Mouse (Mus musculus): ENCODE results near the gene Sema3d. TPM values are rescaled to one million over a fixed set of nuclear protein-coding genes. Genes with fewer than 3 reads are reported as not detected.

Gene Sema3d
- polyA plus RNA-seq, 1 experiment = 2.3 TPM

GRCm38 (mm10) chr5:12499037-12499436, 115.9 kb downstream of the Sema3d start:
- no peaks in the 10 kb centered on the region for H3K27me3 ChIP-seq (ENCODE audit: control insufficient read depth, insufficient read depth, insufficient read length)
- H3ac ChIP-seq (ENCODE audit: control insufficient read depth, insufficient read length, low read depth) = no peak overlapping the region
- H3K79me2 ChIP-seq (ENCODE audit: control insufficient read depth, insufficient read depth) = no peaks in the 10 kb centered on the region
- no peak overlapping the region for H3K4me3 ChIP-seq (ENCODE audit: insufficient read depth, poor library complexity, severe bottlenecking)
- TF ChIP-seq CEBPB (IDR thresholded peaks at IDR 0.05; ENCODE audit: low read depth) (no peak), FOSL1 (IDR thresholded peaks at IDR 0.05; ENCODE audit: insufficient read depth, low read length, poor library complexity, severe bottlenecking) (no peak), CTCF (IDR thresholded peaks at IDR 0.05; ENCODE audit: control insufficient read depth, insufficient read depth, insufficient read length) (no peak), MYOD1 (IDR thresholded peaks at IDR 0.05; ENCODE audit: control insufficient read depth, insufficient read length, low read depth) (no peak), MYOG (IDR thresholded peaks at IDR 0.05; ENCODE audit: control insufficient read depth, extremely low read depth, insufficient read length) (no peak), USF1 (IDR thresholded peaks at IDR 0.05; ENCODE audit: low read depth) (no peak), MAX (IDR thresholded peaks at IDR 0.05) (no peak)
- H3K79me3 ChIP-seq (ENCODE audit: low read depth) = no peaks in the 10 kb centered on the region
- H3K36me3 ChIP-seq (ENCODE audit: control insufficient read depth, insufficient read depth) = no peaks in the 10 kb centered on the region

- no peak for TF ChIP-seq CEBPB (IDR thresholded peaks at IDR 0.05; ENCODE audit: low read depth)
- TF ChIP-seq MYOG (IDR thresholded peaks at IDR 0.05; ENCODE audit: control insufficient read depth, extremely low read depth, insufficient read length) = no peak
- TF ChIP-seq USF1 (IDR thresholded peaks at IDR 0.05; ENCODE audit: low read depth) = no peak
- no peak for TF ChIP-seq MAX (IDR thresholded peaks at IDR 0.05)
- TF ChIP-seq FOSL1 (IDR thresholded peaks at IDR 0.05; ENCODE audit: insufficient read depth, low read length, poor library complexity, severe bottlenecking) = no peak
- no peak for TF ChIP-seq CTCF (IDR thresholded peaks at IDR 0.05; ENCODE audit: control insufficient read depth, insufficient read depth, insufficient read length)
- no peak for TF ChIP-seq MYOD1 (IDR thresholded peaks at IDR 0.05; ENCODE audit: control insufficient read depth, insufficient read length, low read depth)
- H3ac ChIP-seq (ENCODE audit: control insufficient read depth, insufficient read length, low read depth) = no peak overlapping the region
- H3K36me3 ChIP-seq (ENCODE audit: control insufficient read depth, insufficient read depth) = no peaks in the 10 kb centered on the region
- no peaks in the 10 kb centered on the region for H3K79me3 ChIP-seq (ENCODE audit: low read depth)
- H3K4me3 ChIP-seq (ENCODE audit: insufficient read depth, poor library complexity, severe bottlenecking) = no peak overlapping the region
- H3K79me2 ChIP-seq (ENCODE audit: control insufficient read depth, insufficient read depth) = no peaks in the 10 kb centered on the region
- no peaks in the 10 kb centered on the region for H3K27me3 ChIP-seq (ENCODE audit: control insufficient read depth, insufficient read depth, insufficient read length)
Observed at GRCm38 (mm10) chr5:12499791-12500504, 116.8 kb downstream of the Sema3d start.

GRCm38 (mm10) chr5:12512471-12512870, 129.3 kb downstream of the Sema3d start:
- H3K79me2 ChIP-seq (ENCODE audit: control insufficient read depth, insufficient read depth) = no peaks in the 10 kb centered on the region
- TF ChIP-seq CEBPB (IDR thresholded peaks at IDR 0.05; ENCODE audit: low read depth) (no peak), MYOD1 (IDR thresholded peaks at IDR 0.05; ENCODE audit: control insufficient read depth, insufficient read length, low read depth) (no peak), MYOG (IDR thresholded peaks at IDR 0.05; ENCODE audit: control insufficient read depth, extremely low read depth, insufficient read length) (no peak), CTCF (IDR thresholded peaks at IDR 0.05; ENCODE audit: control insufficient read depth, insufficient read depth, insufficient read length) (no peak), USF1 (IDR thresholded peaks at IDR 0.05; ENCODE audit: low read depth) (no peak), MAX (IDR thresholded peaks at IDR 0.05) (no peak), FOSL1 (IDR thresholded peaks at IDR 0.05; ENCODE audit: insufficient read depth, low read length, poor library complexity, severe bottlenecking) (no peak)
- no peaks in the 10 kb centered on the region for H3K36me3 ChIP-seq (ENCODE audit: control insufficient read depth, insufficient read depth)
- no peak overlapping the region for H3K4me3 ChIP-seq (ENCODE audit: insufficient read depth, poor library complexity, severe bottlenecking)
- H3K79me3 ChIP-seq (ENCODE audit: low read depth) = no peaks in the 10 kb centered on the region
- no peak overlapping the region for H3ac ChIP-seq (ENCODE audit: control insufficient read depth, insufficient read length, low read depth)
- H3K27me3 ChIP-seq (ENCODE audit: control insufficient read depth, insufficient read depth, insufficient read length) = no peaks in the 10 kb centered on the region

GRCm38 (mm10) chr5:12515283-12515682, 132.1 kb downstream of the Sema3d start:
- no peak overlapping the region for H3K4me3 ChIP-seq (ENCODE audit: insufficient read depth, poor library complexity, severe bottlenecking)
- no peaks in the 10 kb centered on the region for H3K36me3 ChIP-seq (ENCODE audit: control insufficient read depth, insufficient read depth)
- no peaks in the 10 kb centered on the region for H3K79me3 ChIP-seq (ENCODE audit: low read depth)
- no peaks in the 10 kb centered on the region for H3K79me2 ChIP-seq (ENCODE audit: control insufficient read depth, insufficient read depth)
- no peaks in the 10 kb centered on the region for H3K27me3 ChIP-seq (ENCODE audit: control insufficient read depth, insufficient read depth, insufficient read length)
- TF ChIP-seq MYOG (IDR thresholded peaks at IDR 0.05; ENCODE audit: control insufficient read depth, extremely low read depth, insufficient read length) = no peak
- no peak for TF ChIP-seq FOSL1 (IDR thresholded peaks at IDR 0.05; ENCODE audit: insufficient read depth, low read length, poor library complexity, severe bottlenecking)
- no peak for TF ChIP-seq USF1 (IDR thresholded peaks at IDR 0.05; ENCODE audit: low read depth)
- no peak for TF ChIP-seq CTCF (IDR thresholded peaks at IDR 0.05; ENCODE audit: control insufficient read depth, insufficient read depth, insufficient read length)
- no peak for TF ChIP-seq MYOD1 (IDR thresholded peaks at IDR 0.05; ENCODE audit: control insufficient read depth, insufficient read length, low read depth)
- no peak for TF ChIP-seq MAX (IDR thresholded peaks at IDR 0.05)
- TF ChIP-seq CEBPB (IDR thresholded peaks at IDR 0.05; ENCODE audit: low read depth) = no peak
- H3ac ChIP-seq (ENCODE audit: control insufficient read depth, insufficient read length, low read depth) = no peak overlapping the region

- no peaks in the 10 kb centered on the region for H3K79me3 ChIP-seq (ENCODE audit: low read depth)
- no peak overlapping the region for H3ac ChIP-seq (ENCODE audit: control insufficient read depth, insufficient read length, low read depth)
- no peaks in the 10 kb centered on the region for H3K27me3 ChIP-seq (ENCODE audit: control insufficient read depth, insufficient read depth, insufficient read length)
- no peak overlapping the region for H3K4me3 ChIP-seq (ENCODE audit: insufficient read depth, poor library complexity, severe bottlenecking)
- no peaks in the 10 kb centered on the region for H3K36me3 ChIP-seq (ENCODE audit: control insufficient read depth, insufficient read depth)
- H3K79me2 ChIP-seq (ENCODE audit: control insufficient read depth, insufficient read depth) = no peaks in the 10 kb centered on the region
- TF ChIP-seq MYOD1 (IDR thresholded peaks at IDR 0.05; ENCODE audit: control insufficient read depth, insufficient read length, low read depth) = no peak
- no peak for TF ChIP-seq FOSL1 (IDR thresholded peaks at IDR 0.05; ENCODE audit: insufficient read depth, low read length, poor library complexity, severe bottlenecking)
- TF ChIP-seq CTCF (IDR thresholded peaks at IDR 0.05; ENCODE audit: control insufficient read depth, insufficient read depth, insufficient read length) = no peak
- TF ChIP-seq MAX (IDR thresholded peaks at IDR 0.05) = no peak
- TF ChIP-seq USF1 (IDR thresholded peaks at IDR 0.05; ENCODE audit: low read depth) = no peak
- TF ChIP-seq MYOG (IDR thresholded peaks at IDR 0.05; ENCODE audit: control insufficient read depth, extremely low read depth, insufficient read length) = no peak
- TF ChIP-seq CEBPB (IDR thresholded peaks at IDR 0.05; ENCODE audit: low read depth) = no peak
Observed at GRCm38 (mm10) chr5:12525235-12525767, 142.1 kb downstream of the Sema3d start.
